Mouse (Mus musculus) CD4-positive, CD25-positive, alpha-beta regulatory T cell, adult 2 months (primary cell): ENCODE measurements around the gene Gm5678.
"Not testable (repeated sequence)": the region's sequence is repeated elsewhere in the genome, so short reads cannot be mapped to it uniquely, and the experiment has no call there.

Source experiments
- DNase-seq: peaks from one replicate; pipeline ENCODE4 v3.0.0-alpha.2; 2012; ENCODE audit warnings: low read depth, low spot score

Gene Gm5678

DNA sequence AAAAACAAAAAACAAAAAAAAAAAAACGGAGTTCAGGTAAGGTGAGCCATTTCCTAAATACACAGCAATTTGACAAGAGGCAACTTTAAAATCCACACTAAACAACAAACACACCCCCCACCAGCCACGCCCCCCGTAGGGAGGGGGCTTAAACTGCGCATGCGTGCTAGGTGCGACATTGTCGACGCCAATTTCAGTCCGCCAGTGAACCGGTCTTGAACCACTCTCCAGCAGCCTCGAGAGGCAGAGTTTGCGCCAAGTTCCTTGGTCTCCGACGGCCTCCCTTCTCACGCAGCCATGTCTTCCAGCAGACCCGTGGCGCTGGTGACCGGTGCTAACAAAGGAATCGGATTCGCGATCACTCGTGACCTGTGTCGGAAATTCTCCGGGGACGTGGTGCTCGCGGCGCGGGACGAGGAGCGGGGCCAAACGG is 20.2 kb upstream of the Gm5678 start:
- DNase-seq = peak; percentile 94

DNA sequence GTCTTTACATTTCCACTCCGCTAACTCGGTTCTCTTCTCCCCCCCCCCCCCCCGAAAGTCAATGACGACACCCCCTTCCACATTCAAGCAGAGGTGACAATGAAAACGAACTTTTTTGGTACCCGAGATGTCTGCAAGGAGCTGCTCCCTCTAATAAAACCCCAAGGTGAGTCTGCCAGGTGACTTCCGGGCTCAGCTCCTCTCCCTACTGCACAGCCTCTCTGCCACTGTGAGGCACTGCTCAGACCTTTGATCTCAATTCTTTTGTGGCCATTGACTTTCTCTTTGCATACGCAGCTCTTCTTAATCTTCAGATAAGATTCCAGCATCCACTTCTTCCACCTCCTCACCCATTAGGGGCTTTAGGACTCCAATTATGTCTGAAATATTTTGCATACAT is 19.2 kb upstream of the Gm5678 start:
- DNase-seq = peak; percentile 46

DNA sequence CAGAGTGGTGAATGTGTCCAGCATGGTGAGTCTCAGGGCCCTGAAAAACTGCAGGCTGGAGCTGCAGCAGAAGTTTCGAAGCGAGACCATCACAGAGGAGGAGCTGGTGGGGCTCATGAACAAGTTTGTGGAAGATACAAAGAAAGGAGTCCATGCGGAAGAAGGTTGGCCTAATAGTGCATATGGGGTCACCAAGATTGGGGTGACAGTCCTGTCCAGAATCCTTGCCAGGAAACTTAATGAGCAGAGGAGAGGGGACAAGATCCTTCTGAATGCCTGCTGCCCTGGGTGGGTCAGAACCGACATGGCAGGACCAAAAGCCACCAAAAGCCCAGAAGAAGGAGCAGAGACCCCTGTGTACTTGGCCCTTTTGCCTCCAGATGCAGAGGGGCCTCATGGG is 18.1 kb upstream of the Gm5678 start:
- no peak for DNase-seq

GRCm38 (mm10) chr16:93610961-93611360 is 16.9 kb upstream of the Gm5678 start:
- DNase-seq = no peak

GRCm38 (mm10) chr16:93615118-93615870 is 12.6 kb upstream of the Gm5678 start:
- peak; percentile 85 for DNase-seq

DNA sequence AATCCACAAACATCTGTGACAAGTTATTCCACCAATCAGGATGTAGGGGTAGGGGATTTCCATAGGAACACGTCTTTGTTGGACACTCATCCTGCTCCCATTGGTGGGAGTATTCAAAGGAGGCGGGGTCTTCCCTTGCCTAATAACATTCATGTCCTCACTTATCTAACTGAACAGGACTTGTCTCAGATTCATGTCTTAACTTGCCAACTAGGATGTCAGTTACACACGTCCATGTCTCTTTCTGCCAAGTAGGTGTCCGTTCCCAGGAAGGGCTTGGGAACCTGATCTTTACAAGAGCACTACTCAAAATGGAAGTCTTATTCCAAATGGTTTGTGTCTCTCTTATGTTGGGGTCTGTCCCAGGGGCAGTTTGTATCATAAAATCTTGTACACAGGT is 4.1 kb upstream of the Gm5678 start:
- not testable (repeated sequence) for DNase-seq

- DNase-seq = no peak
These were observed 3.2 kb upstream of the Gm5678 start for GRCm38 (mm10) chr16:93624671-93625070.

GRCm38 (mm10) chr16:93626745-93627144 is 1.2 kb upstream of the Gm5678 start:
- DNase-seq = no peak

DNA sequence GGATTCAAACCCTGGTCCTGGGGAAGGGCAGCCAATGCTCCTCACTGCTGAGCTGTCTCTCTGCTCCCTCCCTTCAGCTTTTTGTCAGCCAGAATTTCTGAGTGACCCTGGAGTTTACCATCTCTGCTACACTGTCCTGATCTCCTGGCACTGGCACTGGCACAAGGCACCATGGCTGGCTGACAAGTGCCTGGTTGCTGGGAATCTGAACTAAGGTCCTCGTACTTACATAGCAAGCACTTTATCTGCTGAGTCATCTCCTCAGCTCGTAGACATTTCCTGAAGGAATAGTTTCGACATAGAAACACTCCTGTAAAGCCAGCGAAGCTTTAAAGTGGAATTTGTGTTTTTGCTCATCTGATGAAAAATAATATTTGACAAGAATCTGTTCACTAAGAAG is 16.1 kb downstream of the Gm5678 start:
- no peak for DNase-seq

GRCm38 (mm10) chr16:93648441-93649183 is 20.7 kb downstream of the Gm5678 start:
- no peak for DNase-seq

GRCm38 (mm10) chr16:93667976-93668375 is 40.1 kb downstream of the Gm5678 start:
- DNase-seq = no peak

- no peak for DNase-seq
These were observed 41.6 kb downstream of the Gm5678 start for GRCm38 (mm10) chr16:93669521-93669920.

- not testable (repeated sequence) for DNase-seq
These were observed 42.6 kb downstream of the Gm5678 start for GRCm38 (mm10) chr16:93670466-93670865.

DNA sequence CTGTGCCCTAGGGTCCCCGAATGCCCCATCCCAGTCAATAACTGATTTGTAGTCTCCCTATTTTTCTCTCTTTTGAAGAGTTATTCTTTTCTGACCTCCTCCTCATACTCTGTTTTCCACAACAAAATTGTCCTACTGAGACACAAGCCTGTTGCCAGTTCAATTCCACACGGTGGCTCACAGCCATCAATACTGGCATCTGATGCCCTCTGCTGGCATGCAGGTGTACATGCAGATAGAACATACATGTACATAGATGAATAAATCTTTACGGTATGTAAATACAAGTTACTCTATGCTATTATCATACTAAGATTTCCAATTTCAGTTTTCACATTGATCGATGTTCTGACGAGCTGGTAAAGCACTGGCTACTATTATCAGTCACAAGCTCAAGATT is 43.2 kb downstream of the Gm5678 start:
- DNase-seq = peak; percentile 23

- no peak for DNase-seq
These were observed 48.5 kb downstream of the Gm5678 start for GRCm38 (mm10) chr16:93676376-93676775.

DNA sequence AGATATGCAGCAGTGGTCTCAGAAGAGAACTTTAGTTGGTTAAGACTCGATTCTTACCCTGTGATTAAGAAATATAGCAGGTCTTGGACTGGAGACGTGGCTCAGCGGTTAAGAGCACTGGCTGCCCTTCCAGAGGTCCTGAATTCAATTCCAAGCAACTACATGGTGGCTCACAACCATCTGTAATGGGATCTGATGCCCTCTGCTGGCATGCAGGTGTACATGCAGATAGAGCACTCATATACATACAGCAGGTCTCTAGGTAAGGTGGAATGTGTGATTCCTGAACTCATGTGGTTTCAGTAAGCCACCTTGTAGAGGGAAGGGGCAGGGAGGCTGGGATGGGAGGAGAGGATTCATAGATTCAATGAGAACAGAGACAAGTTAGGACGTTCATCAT is 50.3 kb downstream of the Gm5678 start:
- no peak for DNase-seq

DNA sequence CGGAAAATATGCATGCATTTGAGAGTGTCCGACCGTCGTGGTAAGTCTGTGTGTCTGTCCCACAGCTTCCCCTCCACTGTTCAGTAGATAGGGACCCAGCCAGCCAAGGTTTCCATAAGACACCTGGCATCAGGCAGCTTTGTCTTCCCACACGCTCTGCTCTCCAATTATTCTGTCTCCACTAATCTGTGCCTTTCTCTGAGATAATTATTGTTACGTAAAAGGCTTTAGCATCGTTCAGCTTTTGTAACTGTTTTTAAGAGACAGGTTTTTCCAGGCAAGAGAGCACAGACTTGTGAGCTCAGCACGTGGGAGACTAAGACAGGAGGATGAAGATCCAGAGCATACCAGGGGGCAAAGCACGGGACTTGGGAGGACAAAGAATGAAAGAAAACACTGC is 51.3 kb downstream of the Gm5678 start:
- DNase-seq = no peak
